Mouse (Mus musculus) kidney, adult 9 months (tissue): Measurements from ENCODE around the gene Ddx55.

Experiments
- DNase-seq: peaks from one replicate; pipeline ENCODE4 v3.0.0; 2022

Ddx55 gene

DNA sequence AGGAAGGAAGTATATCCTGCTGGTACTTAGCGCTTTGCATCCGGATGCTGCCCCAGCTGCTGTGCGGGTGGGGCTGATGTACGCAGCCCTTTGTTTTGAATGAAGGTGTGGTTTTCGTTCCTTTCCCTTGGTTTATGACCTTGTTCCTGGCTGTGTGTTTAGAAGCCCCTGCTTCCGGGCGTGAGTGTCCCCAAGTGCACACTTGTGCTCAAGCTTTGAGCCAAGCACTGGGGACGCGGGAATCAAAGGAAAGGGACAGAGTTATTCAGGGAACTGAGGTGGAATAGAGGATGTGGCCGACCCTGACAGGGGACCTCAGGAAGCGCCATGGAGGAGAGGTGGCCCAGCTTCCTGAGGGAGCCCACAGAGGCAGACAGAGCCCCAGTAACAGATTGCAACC is 62.0 kb downstream of the Ddx55 start:
- DNase-seq = peak; percentile 27

DNA sequence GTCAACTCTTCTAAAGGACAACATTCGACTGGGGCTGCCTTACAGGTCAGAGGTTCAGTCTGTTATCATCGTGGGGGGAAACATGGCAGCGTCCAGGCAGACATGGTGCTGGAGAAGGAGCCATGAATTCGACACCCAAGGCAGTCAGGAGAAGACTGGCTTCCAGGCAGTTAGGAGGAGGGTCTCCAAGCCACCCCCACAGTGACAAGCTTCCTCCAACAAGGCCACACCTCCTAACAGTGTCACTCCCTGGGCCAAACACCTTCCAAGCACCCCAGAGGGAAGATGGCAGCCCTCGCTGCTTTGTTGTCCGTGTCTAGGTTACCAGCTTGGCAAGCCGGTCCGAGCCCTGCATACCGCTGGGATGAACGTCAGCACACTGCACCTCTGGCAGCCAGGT is 66.0 kb downstream of the Ddx55 start:
- DNase-seq = no peak
